Mouse (Mus musculus) small intestine, adult 2 months (tissue): ENCODE measurements around the gene Ctnnal1.

Source experiments
- CTCF ChIP-seq: fragments of 200-500 bp; IDR thresholded peaks from 2 replicates; pipeline ENCODE4 v1.5.1; 2012; ENCODE audit warnings: low read depth, mild to moderate bottlenecking, control low read depth, inconsistent platforms, low read length, moderate library complexity, mixed read lengths; ENCODE audit not compliant: insufficient replicate concordance, insufficient read length; ENCODE audit errors: extremely low read depth
- POLR2A ChIP-seq: fragments of 200-500 bp; IDR thresholded peaks from 2 replicates; pipeline ENCODE4 v1.6.1; 2012; ENCODE audit warnings: low read depth, mild to moderate bottlenecking, control low read depth, inconsistent platforms, low read length, moderate library complexity

DNA sequence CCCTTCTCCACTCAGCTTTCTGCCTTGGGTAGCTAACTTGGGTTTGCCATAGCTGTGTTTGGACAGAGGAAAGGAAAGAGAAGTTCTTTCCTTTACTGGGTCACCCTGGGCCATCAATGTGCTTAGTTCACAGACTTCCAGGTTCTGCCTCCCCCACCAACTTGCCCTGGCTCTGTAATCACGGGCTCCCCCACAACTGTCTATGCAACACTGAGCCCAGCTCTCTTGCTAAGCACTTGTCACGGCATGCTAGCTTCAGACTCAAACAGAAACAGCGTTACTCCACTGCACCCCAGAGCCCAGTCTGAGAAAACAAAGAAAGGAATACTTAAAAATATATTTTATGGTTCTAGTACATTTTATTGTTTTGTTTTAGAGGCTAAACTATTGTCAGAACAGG lies 36.1 kb downstream of the Ctnnal1 start:
- no peak for TF ChIP-seq POLR2A
- no peak for TF ChIP-seq CTCF
